Mouse (Mus musculus): Measurements from ENCODE around the gene Papln. TPM values are rescaled to one million over a fixed set of nuclear protein-coding genes. Genes with fewer than 3 reads are reported as not detected.

The Papln gene
- 0.90 and 1.1 TPM in 2 replicates for polyA plus RNA-seq (2012; rRNA removed)

DNA sequence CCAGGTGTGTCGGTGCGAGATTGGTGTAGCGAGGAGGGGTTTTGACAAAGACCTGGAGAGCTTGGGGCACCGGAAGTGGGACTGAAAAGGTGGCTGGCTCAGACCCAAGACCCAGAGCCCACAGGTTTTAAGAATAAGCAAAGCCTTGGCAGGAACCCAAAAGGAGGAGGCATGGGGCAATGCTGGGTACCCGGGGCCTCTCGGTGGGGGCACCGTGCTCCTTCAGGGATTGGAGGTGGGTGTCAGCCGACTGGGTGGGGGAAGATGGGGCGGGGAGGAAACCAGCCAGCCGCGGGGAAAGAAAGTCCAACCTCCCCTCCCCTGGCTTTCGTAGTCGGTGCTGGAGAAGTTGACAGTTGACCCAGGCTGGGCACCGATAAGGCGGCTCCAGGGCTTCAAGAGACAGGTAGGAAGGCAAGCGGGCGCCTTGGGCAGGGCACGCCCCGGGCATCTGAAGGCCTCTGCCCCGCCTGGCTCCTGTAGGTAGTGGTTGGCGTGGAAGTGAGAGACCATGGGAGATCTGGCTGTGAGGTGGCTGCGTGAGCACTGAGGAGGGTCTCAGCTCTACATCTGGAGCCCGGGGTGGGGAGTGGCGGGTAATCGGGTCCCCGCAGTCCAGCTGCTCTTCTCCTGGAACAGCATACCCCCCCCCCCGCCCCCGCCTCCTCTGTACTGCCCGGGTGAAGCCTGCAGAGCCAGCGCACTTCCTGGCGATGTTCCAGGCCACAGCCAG lies at the start of gene Papln:
Gene Papln (plus strand): TSS at position 324 of the 733 bp plus-strand sequence.

Other genes starting within 250 kb of the Papln start
- 8.0 and 9.9 TPM in 2 replicates for gene Dcaf4, start 243.2 kb upstream of the Papln start, polyA plus RNA-seq (2012; rRNA removed)
- gene Zfyve1, start 166.4 kb upstream of the Papln start, polyA plus RNA-seq (2012; rRNA removed) = 6.6 and 7.0 TPM in 2 replicates
- gene Rbm25, start 132.4 kb upstream of the Papln start, polyA plus RNA-seq (2012; rRNA removed) = 47.3 and 47.9 TPM in 2 replicates
- gene Psen1, start 75.5 kb upstream of the Papln start, polyA plus RNA-seq (2012; rRNA removed) = 7.4 and 8.0 TPM in 2 replicates
- 11.8 and 13.5 TPM in 2 replicates for gene Numb, start 158.3 kb downstream of the Papln start, polyA plus RNA-seq (2012; rRNA removed)
- 6.0 and 7.4 TPM in 2 replicates for gene Riox1, start 187.0 kb downstream of the Papln start, polyA plus RNA-seq (2012; rRNA removed)
- gene Heatr4, start 221.2 kb downstream of the Papln start, polyA plus RNA-seq (2012; rRNA removed) = not detected in 2 replicates
- 2.5 and 3.4 TPM in 2 replicates for gene Acot2, start 224.2 kb downstream of the Papln start, polyA plus RNA-seq (2012; rRNA removed)
- 11.4 and 16.9 TPM in 2 replicates for gene Acot1, start 245.9 kb downstream of the Papln start, polyA plus RNA-seq (2012; rRNA removed)